Mouse (Mus musculus) spleen, adult 2 months (tissue): ENCODE measurements around the gene Hip1r.

Source experiments
- CTCF ChIP-seq: fragments of 200-500 bp; IDR thresholded peaks from 2 replicates; pipeline ENCODE4 v1.5.1; 2011; ENCODE audit warnings: mild to moderate bottlenecking, inconsistent platforms; ENCODE audit not compliant: insufficient read depth, insufficient read length, insufficient replicate concordance; ENCODE audit errors: extremely low read depth
- POLR2A ChIP-seq: fragments of 200-500 bp; IDR thresholded peaks from 2 replicates; pipeline ENCODE4 v1.6.1; 2011; ENCODE audit warnings: low read depth, low read length, inconsistent platforms

DNA sequence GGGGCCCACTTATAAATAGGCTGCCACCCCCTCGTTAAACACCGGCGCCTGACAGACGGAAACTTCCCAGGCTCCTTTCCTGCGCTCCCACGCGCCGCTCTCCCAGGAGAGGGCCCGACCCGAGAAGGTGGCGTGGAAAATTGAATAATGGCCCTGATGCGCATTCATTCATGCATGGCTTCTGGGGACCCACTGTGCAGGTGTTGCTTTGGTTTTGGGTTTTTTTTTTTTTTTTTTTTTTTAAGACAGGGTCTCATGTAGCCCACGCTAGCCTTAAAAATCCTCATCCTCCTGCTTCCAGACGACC, 704 bp downstream of the Hip1r start:
- no peak for TF ChIP-seq CTCF
- no peak for TF ChIP-seq POLR2A
